Mouse (Mus musculus) small intestine, adult 2 months (tissue): ENCODE data around the gene Hrh3.

Source experiments
- CTCF ChIP-seq: fragments of 200-500 bp; IDR thresholded peaks from 2 replicates; pipeline ENCODE4 v1.5.1; 2012; ENCODE audit warnings: low read depth, mild to moderate bottlenecking, control low read depth, inconsistent platforms, low read length, moderate library complexity, mixed read lengths; ENCODE audit not compliant: insufficient replicate concordance, insufficient read length; ENCODE audit errors: extremely low read depth
- POLR2A ChIP-seq: fragments of 200-500 bp; IDR thresholded peaks from 2 replicates; pipeline ENCODE4 v1.6.1; 2012; ENCODE audit warnings: low read depth, mild to moderate bottlenecking, control low read depth, inconsistent platforms, low read length, moderate library complexity

DNA sequence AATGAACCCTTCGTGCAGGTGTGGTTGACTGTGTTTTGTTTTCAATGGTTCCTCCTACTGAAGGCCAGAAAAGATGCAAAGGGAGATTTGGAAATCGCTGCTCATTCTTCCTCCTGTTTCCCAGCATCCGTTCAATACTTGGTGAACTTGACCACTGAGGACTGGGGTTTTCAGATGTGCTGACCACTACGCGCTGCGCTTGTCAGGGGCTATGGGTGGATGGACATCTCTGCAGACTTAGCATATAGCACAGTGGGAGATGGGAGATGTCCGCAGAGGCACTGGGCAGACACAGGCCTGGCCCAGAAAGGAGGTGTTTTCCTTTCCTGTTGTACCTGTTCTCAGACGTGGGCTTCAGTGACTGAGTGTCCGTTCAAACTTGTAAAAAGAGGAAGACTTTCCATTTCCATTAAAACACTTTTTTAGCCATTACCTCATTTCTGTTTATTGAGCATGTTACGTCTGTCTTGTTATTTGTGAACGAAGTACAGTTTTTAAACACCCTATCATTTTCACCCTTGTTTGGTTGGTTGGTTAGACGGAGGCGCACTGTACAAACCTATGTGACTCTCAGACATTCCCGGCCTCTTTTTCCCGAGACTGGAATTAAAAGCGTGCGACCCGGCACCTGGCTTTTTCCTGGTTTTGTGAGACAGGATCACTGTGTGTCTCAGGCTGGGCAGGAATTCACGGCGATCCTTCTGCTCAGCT, 34.4 kb downstream of the Hrh3 start:
- no peak for TF ChIP-seq POLR2A
- no peak for TF ChIP-seq CTCF
